In the genomic region with DNA sequence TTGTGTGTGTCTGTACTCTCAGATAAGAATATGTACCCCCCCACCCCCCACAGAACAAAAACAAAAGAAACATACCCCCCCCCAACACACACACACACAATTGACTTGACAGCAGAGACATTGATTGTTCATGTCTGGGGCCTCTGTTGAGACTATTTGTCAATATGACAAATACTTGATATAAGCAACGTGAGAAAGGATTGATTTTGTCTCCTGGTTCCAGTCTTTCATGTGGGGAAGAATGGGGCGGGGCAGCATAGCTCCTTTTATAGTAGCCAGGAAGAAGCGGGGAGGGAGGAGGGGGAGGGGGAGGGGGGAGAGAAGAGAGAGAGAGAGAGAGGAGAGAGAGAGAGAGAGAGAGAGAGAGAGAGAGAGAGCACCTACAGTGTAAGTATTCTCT, we compare ENCODE assay signal across 12 mouse cellular contexts.
"Had no signal": no experiment of that assay in that cellular context is flagged by ENCODE, and none has a peak within 500 bp of the region (broad histone marks: within the 10 kb centered on the region; RNA-seq: fewer than 3 reads in every experiment).

No protein-coding gene starts in this region.

- DNase-seq: liver, postnatal 0 days; lung, adult 2 months; lung, postnatal 14 days; lung, postnatal 36 days; retina, postnatal 1 day; right cerebral cortex, adult 18-20 months; right cerebral cortex, postnatal 25 days; right cerebral cortex, postnatal 4 days; spleen, adult 18-20 months; thymus, adult 18-20 months; thymus, postnatal 14 days; thymus, postnatal 36 days had no signal
